Mouse (Mus musculus): ENCODE measurements around the gene Anpep. TPM values are rescaled to one million over a fixed set of nuclear protein-coding genes. Genes with fewer than 3 reads are reported as not detected.
"Not testable (repeated sequence)": the region's sequence is repeated elsewhere in the genome, so short reads cannot be mapped to it uniquely, and the experiment has no call there.

Anpep gene
- polyA plus RNA-seq, 1 experiment = 7,549 TPM

DNA sequence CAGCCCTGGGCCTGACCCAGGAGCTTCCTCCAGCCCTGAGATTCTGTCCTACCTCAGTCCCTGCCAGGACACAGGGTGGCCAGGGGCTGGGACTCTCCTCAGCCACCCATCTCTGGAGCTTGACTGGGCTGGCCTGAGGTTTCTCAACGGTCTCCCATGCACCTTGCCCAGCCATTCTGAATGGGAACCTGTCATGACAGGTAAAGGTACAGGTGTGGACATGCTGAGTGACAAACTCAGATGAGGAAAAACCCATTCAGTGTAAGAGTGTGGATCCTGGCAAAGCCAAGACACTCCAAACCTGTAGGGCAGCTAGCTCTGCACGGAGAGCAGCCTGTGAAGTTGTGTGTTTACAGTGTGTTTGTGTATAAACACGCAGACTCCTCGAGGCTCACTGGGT is 60.5 kb downstream of the Anpep start:
- TF ChIP-seq POLR2A (IDR thresholded peaks at IDR 0.05; ENCODE audit: low read depth, low read length) (no peak), CTCF (IDR thresholded peaks at IDR 0.05; ENCODE audit: extremely low read depth, insufficient read length, insufficient replicate concordance, low read depth, low read length) (no peak)

GRCm38 (mm10) chr7:79799506-79799905 is 61.4 kb downstream of the Anpep start:
- H3K4me3 ChIP-seq (ENCODE audit: low read depth, low read length) = no peak overlapping the region
- H3K27ac ChIP-seq (ENCODE audit: insufficient read depth, low read depth, low read length) = no peak overlapping the region
- no peaks in the 10 kb centered on the region for H3K27me3 ChIP-seq (ENCODE audit: control insufficient read depth, insufficient read depth, low read length)
- 71% methylated on average over 6 of the region's 6 CpGs for WGBS
- H3K4me1 ChIP-seq (ENCODE audit: control insufficient read depth, insufficient read depth, insufficient read length, low read length) = no peaks in the 10 kb centered on the region; the same call in 1 of the 2 replicates
- no peak for TF ChIP-seq POLR2A (IDR thresholded peaks at IDR 0.05; ENCODE audit: low read depth, low read length)
- no peak for TF ChIP-seq CTCF (IDR thresholded peaks at IDR 0.05; ENCODE audit: extremely low read depth, insufficient read length, insufficient replicate concordance, low read depth, low read length)
- H3K36me3 ChIP-seq (ENCODE audit: control insufficient read depth, insufficient read depth, low read length) = no peaks in the 10 kb centered on the region

More for the DNA sequence above, 60.5 kb downstream of the Anpep start:
- Histone ChIP-seq H3K27ac (ENCODE audit: insufficient read depth, low read depth, low read length) (no peak overlapping the region), H3K4me3 (ENCODE audit: low read depth, low read length) (no peak overlapping the region), H3K4me1 (ENCODE audit: control insufficient read depth, insufficient read depth, insufficient read length, low read length) (no peaks in the 10 kb centered on the region; the same call in 1 of the 2 replicates), H3K36me3 (ENCODE audit: control insufficient read depth, insufficient read depth, low read length) (no peaks in the 10 kb centered on the region), H3K27me3 (ENCODE audit: control insufficient read depth, insufficient read depth, low read length) (no peaks in the 10 kb centered on the region)
- WGBS = 80% methylated on average over 4 of the region's 4 CpGs

- no peak overlapping the region for H3K27ac ChIP-seq (ENCODE audit: insufficient read depth, low read depth, low read length)
- H3K4me1 ChIP-seq (ENCODE audit: control insufficient read depth, insufficient read depth, insufficient read length, low read length) = no peaks in the 10 kb centered on the region; the same call in 1 of the 2 replicates
- H3K36me3 ChIP-seq (ENCODE audit: control insufficient read depth, insufficient read depth, low read length) = no peaks in the 10 kb centered on the region
- H3K27me3 ChIP-seq (ENCODE audit: control insufficient read depth, insufficient read depth, low read length) = no peaks in the 10 kb centered on the region
- TF ChIP-seq POLR2A (IDR thresholded peaks at IDR 0.05; ENCODE audit: low read depth, low read length) = no peak
- TF ChIP-seq CTCF (IDR thresholded peaks at IDR 0.05; ENCODE audit: extremely low read depth, insufficient read length, insufficient replicate concordance, low read depth, low read length) = peak; percentile 77; the same call in 1 of the 2 replicates
- 2% methylated on average over 8 of the region's 8 CpGs for WGBS
- no peak overlapping the region for H3K4me3 ChIP-seq (ENCODE audit: low read depth, low read length)
These were observed 61.8 kb downstream of the Anpep start for GRCm38 (mm10) chr7:79799048-79799447.

- no peak for TF ChIP-seq POLR2A (IDR thresholded peaks at IDR 0.05; ENCODE audit: low read depth, low read length)
- TF ChIP-seq CTCF (IDR thresholded peaks at IDR 0.05; ENCODE audit: extremely low read depth, insufficient read length, insufficient replicate concordance, low read depth, low read length) = no peak
- Histone ChIP-seq H3K27me3 (ENCODE audit: control insufficient read depth, insufficient read depth, low read length) (no peaks in the 10 kb centered on the region; the same call in 1 of the 2 replicates), H3K36me3 (ENCODE audit: control insufficient read depth, insufficient read depth, low read length) (no peaks in the 10 kb centered on the region), H3K4me1 (ENCODE audit: control insufficient read depth, insufficient read depth, insufficient read length, low read length) (no peaks in the 10 kb centered on the region), H3K4me3 (ENCODE audit: low read depth, low read length) (no peak overlapping the region), H3K27ac (ENCODE audit: insufficient read depth, low read depth, low read length) (no peak overlapping the region)
- 42% methylated on average over 5 of the region's 5 CpGs for WGBS
These were observed 62.3 kb downstream of the Anpep start for GRCm38 (mm10) chr7:79798606-79799005.

DNA sequence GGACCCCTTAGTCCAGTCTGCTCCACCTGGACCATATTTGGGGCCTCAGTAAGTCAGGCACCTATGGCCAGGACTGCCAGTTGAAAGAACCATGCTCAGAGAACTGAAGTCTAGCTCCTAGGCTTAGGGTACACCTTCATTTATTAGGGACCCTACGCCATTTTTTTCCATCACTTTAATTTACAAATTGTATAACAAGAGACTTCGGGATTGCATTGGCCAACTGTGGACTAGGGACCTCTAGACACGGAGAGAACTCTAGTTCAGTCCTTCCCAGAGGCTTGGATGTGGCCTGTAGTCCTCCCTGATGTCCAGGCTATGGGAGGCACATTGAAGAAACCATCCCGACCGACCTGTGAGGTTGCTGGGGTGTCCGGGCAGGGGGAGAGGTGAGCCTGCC is 67.2 kb downstream of the Anpep start, which contains the start of gene Mesp1:
Gene Mesp1 (minus strand): TSS at position 101 of the 400 bp plus-strand sequence.
- H3K27ac ChIP-seq (ENCODE audit: insufficient read depth, low read depth, low read length) = no peak within 1 kb of the TSS
- H3K27me3 ChIP-seq (ENCODE audit: control insufficient read depth, insufficient read depth, low read length) = peaks cover 9% of the 10 kb centered on the region
- TF ChIP-seq POLR2A (IDR thresholded peaks at IDR 0.05; ENCODE audit: low read depth, low read length) (no peak), CTCF (IDR thresholded peaks at IDR 0.05; ENCODE audit: extremely low read depth, insufficient read length, insufficient replicate concordance, low read depth, low read length) (no peak)
- 89% methylated on average over 6 of the region's 6 CpGs for WGBS
- no peaks in the 10 kb centered on the region for H3K36me3 ChIP-seq (ENCODE audit: control insufficient read depth, insufficient read depth, low read length)
- peaks cover 30% of the 10 kb centered on the region for H3K4me1 ChIP-seq (ENCODE audit: control insufficient read depth, insufficient read depth, insufficient read length, low read length)
- H3K4me3 ChIP-seq (ENCODE audit: low read depth, low read length) = peak within 1 kb of the TSS; percentile 67

- WGBS = 2% methylated on average over 79 of the region's 80 CpGs
- Histone ChIP-seq H3K4me1 (ENCODE audit: control insufficient read depth, insufficient read depth, insufficient read length, low read length) (peaks cover 34% of the 10 kb centered on the region), H3K4me3 (ENCODE audit: low read depth, low read length) (peak overlapping the region; percentile 67), H3K27ac (ENCODE audit: insufficient read depth, low read depth, low read length) (no peak overlapping the region), H3K36me3 (ENCODE audit: control insufficient read depth, insufficient read depth, low read length) (no peaks in the 10 kb centered on the region), H3K27me3 (ENCODE audit: control insufficient read depth, insufficient read depth, low read length) (peaks cover 9% of the 10 kb centered on the region)
- no peak for TF ChIP-seq POLR2A (IDR thresholded peaks at IDR 0.05; ENCODE audit: low read depth, low read length)
- peak; percentile 68 for TF ChIP-seq CTCF (IDR thresholded peaks at IDR 0.05; ENCODE audit: extremely low read depth, insufficient read length, insufficient replicate concordance, low read depth, low read length)
These were observed 68.0 kb downstream of the Anpep start for GRCm38 (mm10) chr7:79792635-79793421.

- H3K4me3 ChIP-seq (ENCODE audit: low read depth, low read length); H3K27me3 ChIP-seq (ENCODE audit: control insufficient read depth, insufficient read depth, low read length); H3K36me3 ChIP-seq (ENCODE audit: control insufficient read depth, insufficient read depth, low read length): not testable (repeated sequence)
- Histone ChIP-seq H3K27ac (ENCODE audit: insufficient read depth, low read depth, low read length) (peak overlapping the region; percentile 99), H3K4me1 (ENCODE audit: control insufficient read depth, insufficient read depth, insufficient read length, low read length) (peaks cover 34% of the 10 kb centered on the region)
- whole genome bisulfite sequencing = 26% methylated on average over 2 of the region's 2 CpGs
These were observed 71.0 kb downstream of the Anpep start for GRCm38 (mm10) chr7:79789812-79790211.
